Mouse (Mus musculus): ENCODE results near the gene Baiap3. TPM values are rescaled to one million over a fixed set of nuclear protein-coding genes. Genes with fewer than 3 reads are reported as not detected.

Gene Baiap3
- 9.9 and 10.3 TPM in 2 replicates for polyA plus RNA-seq (2015; fragmentation: Nextera tagmentation; extraction: Ambion mirVana)

DNA sequence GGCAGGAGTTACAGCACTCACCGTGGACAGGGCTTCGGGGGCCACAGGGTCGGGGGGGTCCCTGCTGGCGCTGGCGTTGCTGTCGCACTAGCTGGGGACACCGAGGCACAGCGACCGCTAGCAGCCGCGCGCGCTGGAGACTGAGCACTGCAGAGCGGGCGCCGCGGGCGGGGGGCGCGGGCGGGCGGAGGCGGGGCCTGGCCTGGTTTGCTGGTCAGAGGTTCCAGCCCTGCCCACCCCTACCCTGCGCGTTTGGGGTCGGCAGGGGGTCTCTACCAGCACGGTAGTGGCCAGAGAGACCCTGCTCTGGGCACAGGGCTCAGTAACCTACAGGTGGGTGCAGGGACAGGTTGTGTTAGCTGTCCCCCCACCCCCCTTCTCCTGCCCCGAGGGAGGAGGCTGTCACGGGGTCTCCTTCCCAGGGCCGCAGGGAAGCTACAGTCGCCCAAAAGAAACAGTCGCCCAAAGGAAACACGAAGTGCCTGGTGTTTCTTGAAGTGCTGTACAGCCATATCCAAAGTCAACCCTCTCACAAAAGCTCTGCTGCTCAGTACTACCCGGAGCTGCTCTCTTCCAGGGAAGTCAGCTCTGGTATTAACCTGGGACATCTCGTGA is at the start of gene Baiap3:
TSS of gene Baiap3 (minus strand) at position 225 of the 615 bp plus-strand sequence.
- no peaks in the 10 kb centered on the region for H3K9me3 ChIP-seq (replicated peaks)

GRCm38 (mm10) chr17:25298094-25298493 is 41.9 kb upstream of the Baiap3 start, which contains the start of gene Prss34:
Gene Prss34, plus strand, starts transcription at chr17:25298394.
- H3K9me3 ChIP-seq (replicated peaks) = no peaks in the 10 kb centered on the region
- H3K4me3 ChIP-seq (replicated peaks) = no peak within 1 kb of the TSS
- no peak within 1 kb of the TSS for H3K27ac ChIP-seq (replicated peaks)
- no peak for ATAC-seq (ENCODE audit: low FRiP score)
- H3K9ac ChIP-seq (replicated peaks) = no peak within 1 kb of the TSS
- no peak within 1 kb of the TSS for H3K4me2 ChIP-seq
- WGBS = 80% methylated on average over 5 of the region's 5 CpGs
- no peaks in the 10 kb centered on the region for H3K4me1 ChIP-seq
- no peaks in the 10 kb centered on the region; the same call in 1 of the 2 replicates for H3K27me3 ChIP-seq (replicated peaks)
- H3K36me3 ChIP-seq = no peaks in the 10 kb centered on the region

More for the DNA sequence above, at the start of gene Baiap3:
- peaks cover 22% of the 10 kb centered on the region for H3K27me3 ChIP-seq (replicated peaks)
- H3K27ac ChIP-seq (replicated peaks) = no peak within 1 kb of the TSS
- H3K9ac ChIP-seq (replicated peaks) = peak within 1 kb of the TSS; percentile 0
- WGBS = 3% methylated on average over 34 of the region's 35 CpGs
- H3K4me3 ChIP-seq (replicated peaks) = peak within 1 kb of the TSS; percentile 33
- peaks cover 47% of the 10 kb centered on the region for H3K4me1 ChIP-seq
- peak within 1 kb of the TSS; percentile 57 for H3K4me2 ChIP-seq
- ATAC-seq (ENCODE audit: low FRiP score) = 0 out of 2 replicates have a peak, but pooled peaks have one; percentile 9
- H3K36me3 ChIP-seq = peaks cover 11% of the 10 kb centered on the region

DNA sequence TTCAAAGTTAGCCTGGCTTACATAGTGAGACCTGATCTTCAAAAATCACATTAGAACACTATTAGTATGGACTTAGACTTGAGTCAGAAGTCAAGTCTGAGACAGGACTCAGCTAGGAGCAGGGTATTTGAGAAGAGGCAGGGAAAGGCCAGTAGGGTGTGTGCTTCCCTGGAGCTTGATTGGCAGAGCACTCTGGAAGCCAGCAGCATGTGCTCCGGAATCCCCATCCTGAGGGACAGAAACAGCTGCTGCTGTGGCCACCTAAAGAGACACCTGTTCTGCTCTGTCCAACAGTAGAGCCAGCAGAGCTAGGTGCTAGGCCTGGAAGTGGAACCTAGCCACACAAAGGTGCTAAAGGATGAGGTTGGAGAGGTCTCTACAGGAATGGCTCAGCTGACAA is 37.9 kb upstream of the Baiap3 start:
- Histone ChIP-seq H3K36me3 (no peaks in the 10 kb centered on the region), H3K4me2 (no peak overlapping the region), H3K9me3 (replicated peaks) (no peaks in the 10 kb centered on the region), H3K27me3 (replicated peaks) (no peaks in the 10 kb centered on the region), H3K4me3 (replicated peaks) (no peak overlapping the region), H3K27ac (replicated peaks) (no peak overlapping the region), H3K9ac (replicated peaks) (no peak overlapping the region), H3K4me1 (no peaks in the 10 kb centered on the region)
- 75% methylated on average over 1 of the region's 1 CpGs for WGBS
- no peak for ATAC-seq (ENCODE audit: low FRiP score)

GRCm38 (mm10) chr17:25293495-25293894 is 37.3 kb upstream of the Baiap3 start:
- H3K36me3 ChIP-seq = no peaks in the 10 kb centered on the region
- H3K4me1 ChIP-seq = no peaks in the 10 kb centered on the region
- no peak overlapping the region for H3K27ac ChIP-seq (replicated peaks)
- H3K9ac ChIP-seq (replicated peaks) = no peak overlapping the region
- no peaks in the 10 kb centered on the region for H3K27me3 ChIP-seq (replicated peaks)
- WGBS = 82% methylated on average over 5 of the region's 5 CpGs
- no peaks in the 10 kb centered on the region for H3K9me3 ChIP-seq (replicated peaks)
- H3K4me3 ChIP-seq (replicated peaks) = no peak overlapping the region
- no peak for ATAC-seq (ENCODE audit: low FRiP score)
- no peak overlapping the region for H3K4me2 ChIP-seq

GRCm38 (mm10) chr17:25290411-25290810 is 34.2 kb upstream of the Baiap3 start:
- no peak overlapping the region for H3K27ac ChIP-seq (replicated peaks)
- H3K9ac ChIP-seq (replicated peaks) = no peak overlapping the region
- no peaks in the 10 kb centered on the region for H3K4me1 ChIP-seq
- no peaks in the 10 kb centered on the region for H3K27me3 ChIP-seq (replicated peaks)
- H3K36me3 ChIP-seq = no peaks in the 10 kb centered on the region
- WGBS = 29% methylated on average over 4 of the region's 4 CpGs
- no peaks in the 10 kb centered on the region for H3K9me3 ChIP-seq (replicated peaks)
- ATAC-seq (ENCODE audit: low FRiP score) = no peak
- no peak overlapping the region for H3K4me3 ChIP-seq (replicated peaks)
- H3K4me2 ChIP-seq = no peak overlapping the region

DNA sequence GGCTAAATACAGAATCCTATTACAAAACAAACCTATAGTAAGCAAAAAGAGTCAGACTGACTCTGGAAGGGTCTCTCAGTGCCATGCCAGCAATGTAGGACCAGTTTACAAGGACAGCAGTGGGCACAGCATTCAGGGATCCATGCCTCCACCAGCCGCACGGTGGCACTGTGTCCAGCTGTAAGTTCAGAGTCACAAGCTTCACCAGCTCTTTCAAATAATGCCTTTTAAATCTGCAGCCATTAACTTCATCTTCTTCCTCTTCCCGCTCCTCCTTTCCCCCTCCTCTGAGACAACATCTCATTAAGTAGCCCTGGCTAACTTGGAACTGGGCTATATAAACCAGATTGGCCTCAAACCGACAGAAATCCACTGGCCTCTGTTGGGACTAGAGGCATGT is 32.7 kb upstream of the Baiap3 start:
- Histone ChIP-seq H3K4me3 (replicated peaks) (no peak overlapping the region), H3K36me3 (no peaks in the 10 kb centered on the region), H3K4me1 (no peaks in the 10 kb centered on the region), H3K9me3 (replicated peaks) (no peaks in the 10 kb centered on the region), H3K4me2 (no peak overlapping the region), H3K9ac (replicated peaks) (no peak overlapping the region), H3K27ac (replicated peaks) (no peak overlapping the region), H3K27me3 (replicated peaks) (no peaks in the 10 kb centered on the region)
- 16% methylated on average over 4 of the region's 4 CpGs for WGBS
- ATAC-seq (ENCODE audit: low FRiP score) = no peak

DNA sequence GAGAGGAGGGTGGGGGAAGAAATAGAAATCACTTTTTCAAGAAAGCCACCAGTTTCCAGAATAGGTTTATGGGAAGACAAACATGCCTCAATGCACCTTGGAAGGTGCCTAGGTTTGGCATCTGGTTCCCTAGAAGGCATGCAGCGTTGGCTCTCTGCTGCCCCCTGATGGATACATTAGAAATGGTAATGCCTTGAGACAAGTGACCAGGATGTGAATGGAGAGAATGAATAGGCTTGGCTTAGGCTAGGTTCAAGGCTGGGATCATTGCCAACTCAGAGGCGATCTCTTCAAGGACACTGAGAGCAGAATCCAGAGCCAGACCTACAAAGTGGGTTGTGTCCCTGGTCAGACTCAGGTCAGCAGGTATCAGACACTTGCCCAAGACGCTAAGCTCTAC is 28.9 kb upstream of the Baiap3 start:
- Histone ChIP-seq H3K9ac (replicated peaks) (no peak overlapping the region), H3K4me1 (no peaks in the 10 kb centered on the region), H3K4me3 (replicated peaks) (no peak overlapping the region), H3K9me3 (replicated peaks) (no peaks in the 10 kb centered on the region), H3K27me3 (replicated peaks) (no peaks in the 10 kb centered on the region), H3K27ac (replicated peaks) (no peak overlapping the region), H3K36me3 (no peaks in the 10 kb centered on the region), H3K4me2 (no peak overlapping the region)
- ATAC-seq (ENCODE audit: low FRiP score) = no peak
- 29% methylated on average over 3 of the region's 3 CpGs for WGBS

- Histone ChIP-seq H3K36me3 (no peaks in the 10 kb centered on the region), H3K27ac (replicated peaks) (no peak overlapping the region), H3K4me2 (peak overlapping the region; percentile 13; the same call in 1 of the 2 replicates), H3K4me3 (replicated peaks) (no peak overlapping the region), H3K9ac (replicated peaks) (no peak overlapping the region), H3K9me3 (replicated peaks) (no peaks in the 10 kb centered on the region), H3K27me3 (replicated peaks) (peaks cover 2% of the 10 kb centered on the region; the same call in 1 of the 2 replicates), H3K4me1 (no peaks in the 10 kb centered on the region)
- ATAC-seq (ENCODE audit: low FRiP score) = no peak
- WGBS = 54% methylated on average over 11 of the region's 11 CpGs
Observed at GRCm38 (mm10) chr17:25282133-25282532, 26.0 kb upstream of the Baiap3 start.

DNA sequence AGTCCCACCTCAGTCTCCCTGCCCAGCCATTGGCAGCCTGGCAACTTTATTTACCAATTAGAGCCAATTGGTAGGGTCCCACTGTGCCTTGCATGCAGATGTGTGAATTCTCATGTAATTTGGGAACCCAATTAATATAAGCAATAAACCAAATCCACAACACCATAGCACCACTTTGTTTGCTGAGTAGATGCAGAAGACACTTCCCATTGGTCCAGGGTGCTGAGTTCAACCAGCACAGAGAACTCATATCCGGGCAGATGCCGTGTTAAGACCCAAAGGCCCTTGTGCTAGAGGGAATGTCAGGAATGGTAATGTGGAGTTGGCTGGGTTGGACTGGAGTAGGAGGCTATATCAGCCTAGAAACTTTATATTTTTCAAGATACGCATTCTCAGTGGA is 19.7 kb upstream of the Baiap3 start:
- Histone ChIP-seq H3K9ac (replicated peaks) (no peak overlapping the region), H3K4me3 (replicated peaks) (no peak overlapping the region), H3K27me3 (replicated peaks) (peaks cover 2% of the 10 kb centered on the region; the same call in 1 of the 2 replicates), H3K27ac (replicated peaks) (no peak overlapping the region), H3K4me1 (peaks cover 26% of the 10 kb centered on the region), H3K9me3 (replicated peaks) (no peaks in the 10 kb centered on the region), H3K36me3 (no peaks in the 10 kb centered on the region), H3K4me2 (no peak overlapping the region)
- WGBS = 89% methylated on average over 3 of the region's 3 CpGs
- no peak for ATAC-seq (ENCODE audit: low FRiP score)

DNA sequence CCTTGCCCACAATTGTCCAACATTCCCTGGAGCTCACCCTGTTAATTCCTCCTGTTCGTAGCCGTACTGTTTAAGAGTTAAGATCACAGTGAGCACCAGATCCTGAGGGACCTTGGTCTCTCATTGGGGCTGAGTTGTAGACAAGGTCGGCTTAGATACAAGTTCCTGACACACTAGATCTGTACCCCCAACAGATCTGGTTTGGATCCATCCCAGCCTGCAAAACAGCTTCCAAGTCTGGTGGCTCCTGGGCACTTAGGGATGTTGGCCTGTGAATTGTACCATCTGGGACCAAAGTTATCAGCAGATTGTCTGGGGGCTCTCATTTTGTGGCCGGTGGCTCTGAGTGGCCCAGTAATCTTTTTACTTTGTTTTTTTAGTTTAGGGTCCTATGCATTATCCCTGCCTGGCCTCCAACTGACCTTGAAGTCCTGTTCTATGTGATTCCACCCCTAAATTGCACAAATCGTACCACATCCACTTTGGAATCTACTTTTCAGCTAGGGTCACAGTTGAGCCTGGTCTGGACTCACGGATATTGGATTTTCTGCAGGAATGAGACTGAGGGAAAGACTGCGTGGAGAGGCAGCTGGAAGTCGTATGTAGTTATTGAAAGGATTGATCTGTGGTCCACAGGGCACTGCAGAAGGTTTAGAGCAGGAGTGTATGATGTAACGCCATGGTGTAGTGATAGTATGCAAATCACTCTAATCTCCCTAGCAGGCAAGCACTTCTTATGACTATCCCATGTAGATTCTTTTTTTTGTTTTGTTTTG is 18.6 kb upstream of the Baiap3 start, which contains the start of gene Ube2i:
TSS of gene Ube2i (minus strand) at position 52 of the 776 bp plus-strand sequence.
- Histone ChIP-seq H3K27ac (replicated peaks) (peak within 1 kb of the TSS; percentile 99), H3K4me2 (peak within 1 kb of the TSS; percentile 56), H3K36me3 (no peaks in the 10 kb centered on the region), H3K9me3 (replicated peaks) (no peaks in the 10 kb centered on the region), H3K4me1 (peaks cover 36% of the 10 kb centered on the region), H3K4me3 (replicated peaks) (peak within 1 kb of the TSS; percentile 74), H3K9ac (replicated peaks) (peak within 1 kb of the TSS; percentile 79), H3K27me3 (replicated peaks) (peaks cover 2% of the 10 kb centered on the region; the same call in 1 of the 2 replicates)
- 81% methylated on average over 9 of the region's 9 CpGs for WGBS
- no peak for ATAC-seq (ENCODE audit: low FRiP score)

DNA sequence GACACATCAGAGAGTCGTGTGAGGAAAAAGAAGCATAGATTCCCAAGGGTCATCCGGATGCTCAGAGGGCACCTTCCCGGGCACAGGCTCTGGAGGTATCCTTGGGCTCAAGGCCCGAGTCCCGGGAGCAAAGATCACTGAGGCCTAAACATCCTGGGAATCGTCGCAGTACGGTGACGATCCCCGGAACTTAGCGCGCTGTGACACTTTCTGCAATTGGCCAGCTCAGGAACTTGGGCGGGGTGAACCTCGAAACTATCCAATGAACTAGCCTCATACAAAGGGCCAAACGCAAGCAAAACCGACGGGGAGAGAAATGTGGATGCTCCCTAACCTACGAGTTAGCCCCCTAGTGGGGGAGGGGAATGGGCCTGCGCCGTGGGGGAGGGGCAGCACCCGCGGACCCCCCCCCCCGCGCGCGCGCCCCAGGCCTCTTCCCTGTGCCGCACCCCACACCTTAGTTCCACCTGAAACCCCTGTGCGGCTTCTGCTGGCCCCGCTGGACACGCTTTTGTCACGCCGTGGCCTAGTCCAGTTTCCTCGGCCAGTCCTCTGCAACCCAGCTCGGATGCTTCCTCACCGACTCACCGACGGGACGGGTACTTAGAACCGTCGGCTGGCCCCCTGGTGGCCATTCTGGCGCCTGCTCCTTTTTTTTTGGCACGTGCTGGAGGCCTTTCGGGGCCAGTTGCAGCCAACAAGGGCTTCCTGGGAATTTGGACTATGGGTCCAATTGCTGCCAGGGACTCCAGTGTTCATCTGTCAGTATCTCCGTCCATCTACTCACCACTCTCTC is 17.7 kb upstream of the Baiap3 start:
- under 1% methylated on average over 34 of the region's 45 CpGs for WGBS
- Histone ChIP-seq H3K4me2 (peak overlapping the region; percentile 56), H3K9ac (replicated peaks) (peak overlapping the region; percentile 79), H3K36me3 (peaks cover 6% of the 10 kb centered on the region), H3K4me3 (replicated peaks) (peak overlapping the region; percentile 74), H3K4me1 (peaks cover 42% of the 10 kb centered on the region), H3K9me3 (replicated peaks) (no peaks in the 10 kb centered on the region), H3K27me3 (replicated peaks) (peaks cover 2% of the 10 kb centered on the region; the same call in 1 of the 2 replicates), H3K27ac (replicated peaks) (peak overlapping the region; percentile 99)
- peak; percentile 84 for ATAC-seq (ENCODE audit: low FRiP score)
